Mouse (Mus musculus) cerebellum, adult 2 months (tissue): ENCODE results near the gene Hspb7.

ENCODE experiments used
- CTCF ChIP-seq: fragments of 200-500 bp; IDR thresholded peaks from 2 replicates; pipeline ENCODE4 v1.5.1; 2011; ENCODE audit warnings: low read depth, mild to moderate bottlenecking, control low read depth, low read length, moderate library complexity, borderline replicate concordance; ENCODE audit not compliant: insufficient read depth
- POLR2A ChIP-seq: fragments of 200-500 bp; IDR thresholded peaks from 2 replicates; pipeline ENCODE4 v1.6.1; 2011; ENCODE audit warnings: low read length, control low read depth, borderline replicate concordance; ENCODE audit not compliant: insufficient read depth

DNA sequence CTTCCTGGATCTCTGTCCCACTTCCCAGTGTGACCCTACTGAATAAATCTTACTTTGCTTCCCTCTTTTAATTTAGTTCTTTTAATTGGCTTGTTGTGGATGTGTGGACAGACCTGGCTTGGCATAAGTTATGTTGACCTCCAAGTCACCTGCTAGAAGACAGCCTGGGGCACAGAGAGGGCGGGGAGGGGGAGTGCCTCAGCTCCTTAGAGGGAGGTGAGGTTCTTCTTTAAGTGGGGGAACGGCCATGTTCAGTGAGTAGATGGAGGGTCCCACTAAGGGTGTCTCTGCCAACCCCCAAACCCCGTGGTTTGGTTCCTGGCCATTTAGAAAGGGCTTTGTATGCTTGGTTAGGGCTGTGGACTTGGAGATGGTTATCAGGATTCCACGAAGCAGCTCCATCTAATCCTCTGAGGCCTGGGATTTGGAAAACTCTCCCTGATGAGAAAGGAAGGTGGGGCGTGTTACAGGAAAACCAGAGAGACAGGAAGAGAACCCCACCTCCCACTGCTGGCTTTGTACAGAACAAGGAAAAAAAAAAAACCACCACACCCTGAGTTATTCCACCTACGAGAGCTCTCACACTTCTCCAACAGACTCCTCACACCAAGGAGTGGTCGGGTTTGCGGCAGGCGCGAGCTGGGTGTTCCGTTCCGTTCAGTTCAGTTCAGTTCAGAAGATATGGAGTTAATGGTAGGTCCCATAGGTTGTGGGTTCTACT lies 18.7 kb downstream of the Hspb7 start:
- TF ChIP-seq CTCF (no peak), POLR2A (no peak)
